Mouse (Mus musculus): Measurements from ENCODE around the gene Gm1993.
"Not testable (repeated sequence)": the region's sequence is repeated elsewhere in the genome, so short reads cannot be mapped to it uniquely, and the experiment has no call there.

The Gm1993 gene

GRCm38 (mm10) chrX:25570352-25570751 is at the start of gene Gm1993:
Gm1993 (minus strand) TSS chrX:25570452.
- DNase-seq: not testable (repeated sequence)
